8 mouse cellular contexts compared by ENCODE assay signal in the genomic region with DNA sequence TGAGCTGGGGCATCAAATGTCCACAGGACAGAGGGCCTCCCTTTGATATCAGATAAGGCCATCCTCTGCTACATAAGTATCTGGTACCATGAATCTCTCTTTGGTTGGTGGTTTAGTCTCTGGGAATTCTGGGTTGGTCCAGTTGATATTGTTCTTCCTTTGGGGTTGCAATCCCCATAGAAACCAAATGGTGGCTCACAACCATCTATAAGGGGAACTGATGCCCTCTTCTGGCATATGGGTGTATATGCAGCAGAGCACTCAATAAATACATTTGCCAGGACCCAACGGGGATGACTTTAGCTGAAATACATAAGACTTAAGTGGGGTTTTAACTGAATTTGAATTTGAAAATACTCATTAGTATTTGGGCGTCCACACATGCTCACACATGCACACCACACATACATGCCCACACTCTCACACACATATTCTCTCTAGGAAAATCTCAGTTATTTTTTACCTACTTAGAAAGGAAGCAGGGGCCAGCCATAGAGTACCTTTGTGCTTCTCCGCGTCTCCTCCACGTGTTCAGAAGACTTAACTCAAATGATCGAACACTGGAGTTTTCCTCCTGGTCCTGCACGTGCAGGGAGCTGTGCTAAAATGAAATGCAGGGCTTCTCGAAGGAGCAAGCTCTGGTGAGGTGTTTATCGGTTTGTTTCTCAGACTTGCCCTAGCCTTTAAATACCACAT. TPM values are rescaled to one million over a fixed set of nuclear protein-coding genes. Genes with fewer than 3 reads are reported as not detected.
DNase-seq lines count a peak whose midpoint lies in the region; ATAC-seq and TF ChIP-seq lines count a peak whose summit lies in the region.

No protein-coding gene starts in this region.

- H3K9ac ChIP-seq in embryonic facial prominence, embryonic 15.5 days: no peak overlapping the region
- no peak overlapping the region for H3K9ac ChIP-seq in hindbrain, embryonic 12.5 days

- H3K36me3 ChIP-seq in embryonic facial prominence, embryonic 15.5 days: no peaks in the 10 kb centered on the region
- no peaks in the 10 kb centered on the region for H3K36me3 ChIP-seq in hindbrain, embryonic 12.5 days

- WGBS in embryonic facial prominence, embryonic 15.5 days: 43% methylated on average over 9 of the region's 9 CpGs
- 57% methylated on average over 9 of the region's 9 CpGs for WGBS in hindbrain, embryonic 12.5 days

- no peak overlapping the region for H3K4me2 ChIP-seq in embryonic facial prominence, embryonic 15.5 days (replicated peaks)
- H3K4me2 ChIP-seq in hindbrain, embryonic 12.5 days (replicated peaks): no peak overlapping the region

- no peaks in the 10 kb centered on the region for H3K9me3 ChIP-seq in embryonic facial prominence, embryonic 15.5 days (replicated peaks)
- no peaks in the 10 kb centered on the region for H3K9me3 ChIP-seq in hindbrain, embryonic 12.5 days (replicated peaks)

- intact Hi-C loops in left cerebral cortex, adult 2 months (cut with DNase I): loop anchor here (2.0 kb wide), 1 partner anchor 85 kb away; the partner anchor contains the start of genes Fbxo9 and Ick

- no peaks in the 10 kb centered on the region for H3K27me3 ChIP-seq in embryonic facial prominence, embryonic 15.5 days
- H3K27me3 ChIP-seq in hindbrain, embryonic 12.5 days: peaks cover 6% of the 10 kb centered on the region; the same call in 1 of the 2 replicates

- peak; percentile 44 for DNase-seq in left cerebral cortex, adult 11 months (ENCODE audit: low spot score)
- no peak for DNase-seq in left cerebral cortex, adult 8-10 months (ENCODE audit: low spot score in 2 of 2)
- peak; percentile 95 for DNase-seq in R1 (ENCODE audit: low read depth, low spot score)
- DNase-seq in left cerebral cortex, adult 2 months (ENCODE audit: extremely low spot score in 1 of 2, low spot score in 2 of 2): no peak
- DNase-seq in thymus, postnatal 25 days: peak; percentile 55

- no peak overlapping the region for H3K4me3 ChIP-seq in embryonic facial prominence, embryonic 15.5 days (replicated peaks)
- H3K4me3 ChIP-seq in hindbrain, embryonic 12.5 days: no peak overlapping the region
- no peak overlapping the region for H3K4me3 ChIP-seq in left cerebral cortex, adult 2 months

- peak; percentile 20; the same call in 1 of the 2 replicates for ATAC-seq in embryonic facial prominence, embryonic 15.5 days (ENCODE audit: insufficient number of reproducible peaks, low FRiP score, low TSS enrichment, low read depth)
- peak; percentile 47; the same call in 1 of the 2 replicates for ATAC-seq in hindbrain, embryonic 12.5 days (ENCODE audit: low FRiP score)
- ATAC-seq in monocyte, adult 5-6 weeks (replicated peaks; ENCODE audit: insufficient number of reproducible peaks, low FRiP score, low TSS enrichment, poor library complexity, severe bottlenecking): peak; percentile 76

- H3K4me1 ChIP-seq in embryonic facial prominence, embryonic 15.5 days: peaks cover 22% of the 10 kb centered on the region
- peaks cover 19% of the 10 kb centered on the region for H3K4me1 ChIP-seq in hindbrain, embryonic 12.5 days

- no peak overlapping the region for H3K27ac ChIP-seq in embryonic facial prominence, embryonic 15.5 days (replicated peaks)
- H3K27ac ChIP-seq in hindbrain, embryonic 12.5 days: no peak overlapping the region
- no peak overlapping the region for H3K27ac ChIP-seq in left cerebral cortex, adult 2 months

- TF ChIP-seq CTCF in left cerebral cortex, adult 2 months (IDR thresholded peaks at IDR 0.05): peak; percentile 87

RNA-seq across cellular contexts. Expression of gene Gsta4, which starts 11.5 kb away (rescaled TPM):
- 10 to 100 TPM; 33.6 to 43.8 (median 38.8) TPM for total RNA-seq in left cerebral cortex, adult 8-10 months (2022)
- 69.1 and 106 TPM in 2 replicates for polyA plus RNA-seq in embryonic facial prominence, embryonic 15.5 days (2015; fragmentation: Nextera tagmentation; extraction: Ambion mirVana)
- polyA plus RNA-seq in hindbrain, embryonic 12.5 days (2016; fragmentation: Nextera tagmentation; extraction: Ambion mirVana): 51.5 and 53.6 TPM in 2 replicates
- 10 to 100 TPM; 38.2 to 39.6 TPM for total RNA-seq in left cerebral cortex, adult 2 months (2021)
- 0.68 TPM in 1 of 3 replicates, not detected in the others for total RNA-seq in monocyte, adult 5-6 weeks (2017)

RNA-seq across cellular contexts. Expression of gene Gsta1, which starts 36.4 kb away (rescaled TPM):
- under 1 TPM in 1 of 4 experiments, not detected in 3; 0.60 TPM for total RNA-seq in left cerebral cortex, adult 8-10 months (2022)
- 1.7 and 6.4 TPM in 2 replicates for polyA plus RNA-seq in embryonic facial prominence, embryonic 15.5 days (2015; fragmentation: Nextera tagmentation; extraction: Ambion mirVana)
- polyA plus RNA-seq in hindbrain, embryonic 12.5 days (2016; fragmentation: Nextera tagmentation; extraction: Ambion mirVana): not detected in 2 replicates
- total RNA-seq in left cerebral cortex, adult 2 months (2021): not detected
- not detected in 3 replicates for total RNA-seq in monocyte, adult 5-6 weeks (2017)

Comparison
In these comparisons a context has a peak if more than half of its experiments do, and no peak if none do; other contexts are left out.
1. DNase-seq: peak in left cerebral cortex, adult 11 months (single experiment), R1 (single experiment) and thymus, postnatal 25 days (single experiment); none in left cerebral cortex, adult 8-10 months (0 of 2) and left cerebral cortex, adult 2 months (0 of 2).
2. ATAC-seq: peak in every context shown above with its lines; median percentile 76 in monocyte, adult 5-6 weeks; 47 in hindbrain, embryonic 12.5 days; 20 in embryonic facial prominence, embryonic 15.5 days.
3. RNA of gene Gsta4, which starts 11.5 kb away (total RNA-seq): 33.6 to 43.8 TPM in left cerebral cortex, adult 8-10 months and 38.2 to 39.6 TPM in left cerebral cortex, adult 2 months; 0.68 TPM in monocyte, adult 5-6 weeks; every median in the first group is over 10 times any median in the second.